Mouse (Mus musculus) olfactory bulb, adult 2 months (tissue): ENCODE measurements around the gene C1s2.

ENCODE experiments used
- CTCF ChIP-seq: fragments of 200-500 bp; IDR thresholded peaks from 2 replicates; pipeline ENCODE4 v1.5.1; 2012; ENCODE audit warnings: low read depth, mild to moderate bottlenecking, low read length, moderate library complexity; ENCODE audit not compliant: insufficient read depth
- POLR2A ChIP-seq: fragments of 200-500 bp; IDR thresholded peaks from 2 replicates; pipeline ENCODE4 v1.6.1; 2012; ENCODE audit warnings: mild to moderate bottlenecking, low read depth, low read length, moderate library complexity; ENCODE audit not compliant: insufficient read depth

DNA sequence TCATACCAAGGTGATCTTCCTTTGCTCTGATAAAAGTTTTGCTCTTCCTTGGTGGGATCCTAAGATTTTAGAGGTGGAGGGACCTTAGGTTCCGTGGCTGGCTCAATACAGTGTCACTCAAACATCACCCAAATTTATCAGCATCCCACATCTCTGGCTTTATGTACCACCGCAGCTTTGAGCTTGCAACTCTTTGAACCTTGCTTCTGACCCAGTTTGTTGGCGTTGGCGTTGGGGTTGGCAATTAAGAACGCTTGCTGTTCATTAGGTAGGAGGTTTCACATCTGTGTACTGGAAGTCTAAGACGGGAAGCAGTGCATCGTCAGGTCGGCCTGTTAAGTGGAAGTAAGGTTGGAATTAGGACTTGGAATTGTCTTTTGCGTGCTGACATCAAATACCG lies 29.1 kb upstream of the C1s2 start:
- TF ChIP-seq CTCF (no peak), POLR2A (no peak)
